Mouse (Mus musculus) Patski (cell line): Measurements from ENCODE around the gene Cntn4. TPM values are rescaled to one million over a fixed set of nuclear protein-coding genes. Genes with fewer than 3 reads are reported as not detected.

Experiments
- ATAC-seq: fragments of 100-300 bp; one replicate; pipeline ENCODE4 v1.8.0; 2021
- CTCF ChIA-PET: fragments of 350-600 bp; sonication (Branson Sonifier 250); formaldehyde crosslinking; loops from one replicate; lab custom pipeline; 2022; ENCODE audit warnings: inconsistent platforms; lab: Charles Lee
- POLR2A ChIA-PET: fragments of 350-600 bp; sonication (Branson Sonifier 250); formaldehyde crosslinking; loops from one replicate; lab custom pipeline; 2022; ENCODE audit warnings: antibody characterized with exemption, inconsistent platforms; lab: Charles Lee
- DNase-seq: peaks from one replicate; pipeline ENCODE4 v3.0.0-alpha.2; 2011; ENCODE audit warnings: low read depth, low spot score
- H3K27me3 ChIP-seq: fragments of 371-371 bp; one replicate; pipeline ENCODE4 v1.5.1; 2021
- CTCF ChIP-seq: fragments of 100-300 bp; IDR thresholded peaks from one replicate; pipeline ENCODE4 v1.5.1; 2021
- in situ Hi-C: fragments of 300-500 bp; cut with MboI; formaldehyde crosslinking; loops from 3 replicates; pipeline ENCODE4 v1.11.1; 2018; ENCODE audit warnings: low pct_unique_long_range_greater_than_20kb, mixed read lengths
- polyA plus RNA-seq: library from polyadenylated mRNA; unstranded; gene quantifications from one replicate; pipeline ENCODE4 v1.2.3, GENCODE M21; 2021

The Cntn4 gene
- polyA plus RNA-seq, 1 experiment from 2014 or later, result 0.06 TPM

DNA sequence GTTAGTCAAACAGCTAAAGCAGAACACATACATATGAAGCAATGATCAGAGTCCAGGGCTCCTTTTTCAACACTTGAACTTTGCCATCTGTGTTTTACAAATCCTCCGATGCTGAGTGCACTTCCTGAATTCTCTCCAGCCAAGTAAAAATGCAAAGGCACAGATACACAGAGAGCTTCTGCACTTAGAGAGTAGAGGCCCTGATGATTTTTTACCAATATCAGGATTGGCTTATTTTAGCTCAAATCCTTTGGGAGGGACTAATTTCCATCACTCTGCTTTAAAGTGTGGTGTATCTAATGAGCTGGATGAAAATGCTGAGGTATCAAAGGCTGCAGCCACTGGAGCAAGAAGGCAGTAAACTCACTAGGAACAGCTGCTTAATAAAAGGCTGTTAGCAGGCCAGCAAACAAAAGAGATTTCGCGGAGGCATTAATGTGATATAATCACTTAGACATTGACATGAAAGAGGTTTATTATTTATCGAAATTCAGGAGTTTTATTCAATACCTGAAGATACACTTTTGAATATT lies 400.7 kb downstream of the Cntn4 start:
- CTCF ChIA-PET, result no interaction called here

DNA sequence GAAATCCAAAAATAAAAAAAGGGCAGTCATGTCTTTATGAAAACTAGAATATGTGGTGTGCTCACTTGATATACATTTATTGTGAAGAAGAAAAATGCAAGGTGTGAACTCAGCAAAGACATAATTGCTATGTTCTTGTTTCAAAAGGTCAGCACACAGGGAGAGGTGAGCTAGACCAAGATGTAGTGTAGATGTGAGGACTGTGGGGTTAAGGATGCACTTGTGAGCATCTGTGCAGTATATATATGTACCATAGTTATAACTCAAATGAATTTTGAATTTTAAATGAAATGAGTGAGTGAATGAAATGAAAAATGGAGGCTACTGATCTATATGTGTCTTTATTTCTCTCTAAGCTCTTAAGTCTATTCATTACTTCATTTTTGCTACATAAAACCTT lies 401.2 kb downstream of the Cntn4 start:
- in situ Hi-C loops, result no loop called here
- no peak for TF ChIP-seq CTCF
- POLR2A ChIA-PET, result interaction anchor here (0.5 kb wide), 1 partner anchor 618 kb away, joined by 3 read pairs; no protein-coding TSS in a partner anchor
- ATAC-seq (no peak), DNase-seq (no peak)
- CTCF ChIA-PET, result no interaction called here
- H3K27me3 ChIP-seq, result peaks cover 14% of the 10 kb centered on the region

More for the DNA sequence above, 400.7 kb downstream of the Cntn4 start:
- POLR2A ChIA-PET, result interaction anchor here (0.5 kb wide), 1 partner anchor 618 kb away, joined by 3 read pairs; no protein-coding TSS in a partner anchor
- in situ Hi-C loops, result no loop called here
- H3K27me3 ChIP-seq, result peaks cover 14% of the 10 kb centered on the region
- no peak for TF ChIP-seq CTCF
- ATAC-seq (no peak), DNase-seq (no peak)

DNA sequence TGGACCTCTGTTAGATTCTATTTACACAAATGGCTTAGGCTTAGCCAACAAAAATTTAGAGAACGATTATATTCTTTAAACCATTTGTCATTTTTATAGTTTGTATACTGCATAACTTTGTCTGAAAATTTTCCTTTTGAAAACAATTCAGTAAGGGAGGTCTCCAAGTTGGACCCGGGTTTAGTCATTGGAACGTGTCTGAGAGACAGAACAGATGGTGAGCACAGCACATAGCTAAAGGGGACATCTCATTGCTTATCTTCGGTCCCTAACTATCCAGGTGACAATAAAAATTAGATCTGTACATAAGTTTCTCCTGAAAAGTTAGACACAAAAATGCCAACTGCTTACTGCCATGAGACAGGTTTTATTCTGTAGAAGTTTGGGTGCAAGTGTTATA lies 420.4 kb downstream of the Cntn4 start:
- no peak for DNase-seq
- H3K27me3 ChIP-seq, result peaks cover 4% of the 10 kb centered on the region
- no peak for ATAC-seq
- in situ Hi-C loops, result no loop called here
- ChIA-PET POLR2A (no interaction called here), CTCF (no interaction called here)
- TF ChIP-seq CTCF, result no peak

DNA sequence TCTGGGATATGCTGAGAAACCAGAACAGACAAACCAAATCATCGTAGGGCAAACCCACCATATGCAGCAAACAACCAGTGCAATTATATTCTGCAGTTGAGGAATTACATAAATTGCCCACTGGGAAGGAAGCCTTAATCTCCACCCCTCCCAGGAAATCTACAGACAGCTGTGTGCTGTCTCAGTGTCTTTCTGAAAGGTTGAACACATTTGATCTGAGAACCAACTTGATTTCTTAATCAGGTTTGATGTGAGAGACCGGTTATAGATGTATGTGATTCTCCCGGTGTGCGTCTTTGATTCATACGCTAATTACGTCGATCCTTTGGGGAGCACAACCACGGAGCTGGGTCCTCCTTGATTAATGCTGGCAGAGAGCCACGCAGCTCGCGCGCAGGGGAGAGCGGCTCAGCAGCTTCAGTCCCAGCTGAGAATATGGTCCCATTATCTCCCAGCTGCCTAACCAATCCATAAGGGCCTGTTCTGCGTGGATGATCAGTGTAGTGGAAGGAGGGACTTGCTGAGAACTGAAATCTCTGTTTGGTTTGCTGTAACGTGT lies 441.1 kb downstream of the Cntn4 start:
- CTCF ChIA-PET, result interaction anchor here (1.1 kb wide), 1 partner anchor 25 kb away, joined by 3 read pairs; no protein-coding TSS in a partner anchor

DNA sequence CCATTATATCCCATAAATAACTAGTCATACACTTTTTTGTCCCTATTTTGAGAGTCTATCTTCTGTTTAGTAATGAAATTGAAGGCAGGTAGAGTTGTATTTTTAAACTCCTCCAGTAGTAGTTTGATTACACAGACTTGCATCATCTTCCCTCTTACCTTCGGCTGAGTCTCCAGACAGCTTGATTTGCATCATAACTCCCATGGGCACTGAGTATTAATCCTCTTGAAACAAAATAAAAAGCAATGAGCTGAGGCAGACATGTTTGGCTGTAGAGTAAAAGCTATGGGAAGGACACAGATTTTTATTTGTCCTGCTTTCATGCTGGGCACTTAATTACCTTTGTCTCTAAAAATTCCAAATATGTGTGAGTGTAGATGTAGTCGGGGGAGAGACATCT lies 476.1 kb downstream of the Cntn4 start:
- DNase-seq, result no peak
- H3K27me3 ChIP-seq, result no peaks in the 10 kb centered on the region
- ChIA-PET POLR2A (no interaction called here), CTCF (no interaction called here)
- ATAC-seq, result peak; percentile 67
- no peak for TF ChIP-seq CTCF
- in situ Hi-C loops, result no loop called here

More for the DNA sequence above, 441.1 kb downstream of the Cntn4 start:
- DNase-seq, result no peak
- POLR2A ChIA-PET, result no interaction called here
- no peak for TF ChIP-seq CTCF
- in situ Hi-C loops, result no loop called here
- no peak for ATAC-seq
- H3K27me3 ChIP-seq, result peaks cover 6% of the 10 kb centered on the region

DNA sequence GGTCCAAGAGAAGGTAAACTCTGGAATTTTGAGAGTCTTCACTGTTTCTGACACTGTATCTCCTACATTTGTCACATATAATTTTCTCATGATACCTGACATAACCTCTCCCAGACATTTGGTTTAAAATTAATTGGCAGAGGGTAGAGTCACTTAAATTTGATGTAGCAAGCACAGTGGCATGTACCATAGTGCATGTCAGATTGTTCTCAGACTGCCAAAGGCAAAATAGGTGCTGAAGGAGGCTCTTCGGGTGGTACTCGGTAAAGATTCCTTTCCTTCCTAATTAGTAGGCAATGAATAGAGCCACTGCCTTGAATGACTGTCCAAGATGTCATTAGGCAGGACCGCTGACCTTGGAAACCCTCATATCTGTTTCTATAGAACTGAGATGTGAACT lies 477.9 kb downstream of the Cntn4 start:
- no peak for TF ChIP-seq CTCF
- POLR2A ChIA-PET, result no interaction called here
- DNase-seq (no peak), ATAC-seq (no peak)
- H3K27me3 ChIP-seq, result no peaks in the 10 kb centered on the region
- CTCF ChIA-PET, result no interaction called here
- in situ Hi-C loops, result no loop called here

DNA sequence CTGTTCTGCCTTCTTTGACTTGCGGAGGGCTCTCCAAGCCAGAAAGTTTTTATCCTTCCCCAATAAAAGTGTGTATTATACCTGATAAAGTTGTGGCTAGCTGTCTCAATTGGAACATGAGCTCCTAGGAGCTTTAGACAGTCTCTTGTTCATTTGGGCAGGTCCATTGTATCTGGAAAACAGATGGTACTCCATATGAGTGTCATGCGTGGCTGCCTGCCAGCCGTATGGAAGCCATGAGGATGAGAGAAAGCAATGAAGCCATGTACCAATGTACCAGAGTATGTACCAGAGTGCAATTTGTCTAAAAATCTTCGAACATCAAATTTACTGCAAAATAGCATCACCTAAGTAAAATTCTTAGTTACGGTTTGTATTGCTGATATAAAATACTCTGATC lies 500.1 kb downstream of the Cntn4 start:
- POLR2A ChIA-PET, result no interaction called here

DNA sequence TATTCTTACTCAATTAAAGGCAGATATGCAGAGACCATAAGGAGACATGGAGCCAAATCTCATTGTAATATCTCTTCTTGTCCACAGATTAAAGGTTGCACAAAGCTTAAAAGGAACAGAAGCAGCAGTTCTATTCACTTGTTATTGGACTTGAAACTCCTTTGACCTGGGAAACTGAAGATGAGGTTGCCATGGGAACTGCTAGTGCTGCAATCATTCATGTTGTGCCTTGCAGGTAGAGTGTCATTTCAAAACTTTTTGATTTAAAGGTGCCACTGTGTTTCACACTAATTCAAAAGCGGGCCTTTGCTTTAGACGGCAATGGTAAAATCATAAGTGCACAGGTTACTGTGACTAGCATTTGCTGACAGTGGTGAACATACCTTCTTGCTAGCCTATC lies 504.1 kb downstream of the Cntn4 start:
- CTCF ChIA-PET, result no interaction called here
- no peak for DNase-seq
- POLR2A ChIA-PET, result no interaction called here
- ATAC-seq, result no peak
- no peak for TF ChIP-seq CTCF
- peaks cover 4% of the 10 kb centered on the region for H3K27me3 ChIP-seq
- in situ Hi-C loops, result no loop called here

More for the DNA sequence above, 500.1 kb downstream of the Cntn4 start:
- H3K27me3 ChIP-seq, result peaks cover 4% of the 10 kb centered on the region
- no peak for TF ChIP-seq CTCF
- CTCF ChIA-PET, result no interaction called here
- ATAC-seq (no peak), DNase-seq (no peak)
- in situ Hi-C loops, result no loop called here

DNA sequence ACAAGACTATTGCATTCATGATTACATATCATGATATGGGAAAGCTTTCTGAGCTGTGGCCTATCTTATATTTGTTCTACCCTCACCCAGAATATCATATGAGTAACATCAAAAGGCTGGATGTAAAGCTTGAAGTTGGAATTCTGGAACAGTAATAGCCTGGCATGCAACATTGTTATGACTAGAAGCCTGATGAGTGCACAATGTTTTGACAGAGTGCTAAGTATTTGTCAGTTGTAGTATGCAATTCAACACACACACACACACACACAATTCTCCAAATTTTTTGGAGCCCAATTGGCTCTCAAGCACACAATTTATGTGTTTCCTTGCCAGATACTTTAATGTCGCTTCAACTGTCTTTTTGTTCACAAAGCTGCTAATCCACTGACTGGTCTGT lies 523.5 kb downstream of the Cntn4 start:
- CTCF ChIA-PET, result no interaction called here
- in situ Hi-C loops, result no loop called here
- POLR2A ChIA-PET, result no interaction called here
- no peak for TF ChIP-seq CTCF
- H3K27me3 ChIP-seq, result no peaks in the 10 kb centered on the region
- ATAC-seq (no peak), DNase-seq (no peak)

DNA sequence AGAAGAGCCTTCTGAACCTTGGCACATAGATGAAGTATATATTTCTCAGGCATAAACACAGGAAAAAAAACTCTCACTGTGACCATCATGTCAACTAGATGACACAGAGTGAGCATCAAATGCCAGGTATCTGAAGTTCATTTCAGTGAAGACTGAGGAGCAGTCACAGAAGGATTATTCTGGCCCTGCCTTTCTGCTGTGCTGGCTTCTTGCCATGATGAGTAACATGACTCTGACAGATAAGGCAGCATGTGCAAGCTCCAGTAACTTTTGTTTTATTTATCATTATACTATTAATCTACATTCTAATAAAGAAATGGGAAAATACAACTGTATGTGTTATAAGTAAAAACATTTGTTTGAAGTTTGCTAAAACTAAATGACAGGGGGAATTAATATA lies 529.9 kb downstream of the Cntn4 start:
- CTCF ChIA-PET, result no interaction called here
- DNase-seq (no peak), ATAC-seq (no peak)
- TF ChIP-seq CTCF, result no peak
- peaks cover 2% of the 10 kb centered on the region for H3K27me3 ChIP-seq
- in situ Hi-C loops, result no loop called here
- POLR2A ChIA-PET, result no interaction called here

DNA sequence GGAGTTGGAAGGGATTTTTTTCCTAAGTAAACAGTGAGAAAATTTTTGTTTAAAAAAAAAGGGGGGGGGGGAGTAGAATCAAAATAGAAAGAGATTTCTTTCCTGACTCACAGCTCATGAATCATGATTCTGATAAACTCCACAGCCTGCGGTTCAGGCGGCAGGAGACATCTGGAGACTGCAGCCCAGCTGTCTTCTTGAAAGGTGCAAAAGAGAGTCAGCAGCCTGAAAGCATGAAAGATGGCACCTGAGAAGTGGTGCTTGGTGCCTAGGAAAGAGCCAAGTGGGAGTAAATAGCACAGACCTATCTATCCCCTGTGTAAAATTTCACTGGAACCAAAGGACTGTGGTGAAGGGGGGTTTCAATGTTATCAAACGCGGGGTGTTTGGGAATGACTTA lies 535.6 kb downstream of the Cntn4 start:
- ChIA-PET POLR2A (no interaction called here), CTCF (no interaction called here)
- TF ChIP-seq CTCF, result no peak
- in situ Hi-C loops, result no loop called here
- DNase-seq, result no peak
- H3K27me3 ChIP-seq, result no peaks in the 10 kb centered on the region
- ATAC-seq, result no peak
